Mouse (Mus musculus): ENCODE measurements around the gene D930020B18Rik.

Gene D930020B18Rik

GRCm38 (mm10) chr10:121640150-121640930 is 1.0 kb upstream of the D930020B18Rik start:
- ATAC-seq (ENCODE audit: low TSS enrichment): peak; percentile 93

DNA sequence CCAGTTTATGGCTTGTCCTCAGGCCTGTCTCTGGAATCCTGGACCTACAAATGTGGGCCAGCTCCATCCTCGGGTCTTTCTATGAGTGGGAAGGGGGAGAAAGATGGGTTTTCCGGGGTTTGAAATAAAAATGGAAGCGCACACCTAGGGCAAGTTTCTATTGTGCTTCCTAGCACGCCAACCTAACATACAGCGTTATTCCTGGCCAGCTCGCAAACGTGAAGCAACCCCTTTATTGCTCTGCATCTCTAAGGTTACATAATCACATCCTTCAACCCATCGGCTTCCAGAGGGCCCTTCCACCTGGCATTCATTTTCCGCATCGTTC is 480 bp upstream of the D930020B18Rik start:
- ATAC-seq (ENCODE audit: low TSS enrichment): 0 out of 2 replicates have a peak, but pooled peaks have one; percentile 16

DNA sequence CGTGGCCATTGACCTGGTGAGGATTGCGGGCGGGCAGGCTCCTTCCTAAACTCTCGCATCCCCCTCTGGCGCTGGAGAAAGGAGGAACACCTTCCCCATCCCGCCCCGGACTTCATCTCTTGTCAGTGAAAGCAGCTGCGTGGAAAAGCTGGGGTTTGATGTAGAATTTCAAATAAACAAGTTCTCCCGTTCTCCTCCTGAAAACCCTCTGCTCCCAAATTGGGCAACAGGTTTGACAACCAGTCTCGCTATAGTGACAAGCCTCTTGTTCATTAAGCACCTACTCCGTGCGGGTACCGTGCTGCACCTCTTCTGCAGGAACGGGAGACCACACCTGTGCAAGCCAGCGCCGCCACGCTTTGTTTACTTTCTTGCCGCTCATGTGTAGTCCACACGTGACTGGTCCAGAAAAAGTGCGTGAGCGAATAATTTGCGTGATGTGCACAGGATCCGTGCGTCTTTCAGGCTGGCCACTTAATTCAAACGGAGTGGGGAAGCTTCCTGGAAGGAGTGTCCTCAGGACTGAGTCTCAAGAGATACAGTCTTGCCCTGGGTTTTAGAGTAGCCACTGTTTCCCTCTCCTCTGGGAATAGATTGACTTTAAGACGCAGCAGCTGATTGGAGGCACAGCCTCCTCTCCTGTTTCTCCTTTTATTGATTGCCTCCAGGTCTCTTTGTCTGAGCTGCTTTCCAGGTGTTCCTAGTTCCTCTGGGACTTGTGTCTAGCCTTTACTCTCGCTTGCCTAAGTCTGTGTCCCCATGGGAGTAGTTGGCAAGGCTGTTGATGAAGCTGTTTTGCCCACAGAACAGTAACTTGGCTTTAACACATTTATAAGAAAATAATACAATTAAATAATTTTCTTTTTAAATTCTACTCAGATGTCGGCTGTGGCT is 913 bp downstream of the D930020B18Rik start:
- no peak for ATAC-seq (ENCODE audit: low TSS enrichment)

DNA sequence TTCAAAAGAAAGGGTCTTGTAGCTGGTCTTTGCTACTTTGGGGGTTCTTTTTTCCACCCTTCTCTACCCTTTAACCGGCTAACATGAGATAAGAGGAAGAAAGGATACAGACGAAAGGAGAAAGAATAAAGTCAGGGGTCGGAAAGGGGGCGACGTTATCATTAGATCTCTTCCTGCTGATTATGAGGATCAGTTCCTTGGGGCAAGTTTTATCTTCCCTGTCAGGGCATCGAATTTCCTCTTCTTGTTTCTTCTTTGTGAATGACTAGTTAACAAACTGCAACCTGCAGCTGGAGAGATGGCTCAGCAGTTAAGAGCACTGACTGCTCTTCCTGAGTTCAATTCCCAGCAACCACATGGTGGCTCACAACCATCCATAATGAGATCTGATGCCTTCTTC is 4.9 kb downstream of the D930020B18Rik start:
- ATAC-seq (ENCODE audit: low TSS enrichment): no peak

- ATAC-seq (ENCODE audit: low TSS enrichment): peak; percentile 93
Observed at GRCm38 (mm10) chr10:121653079-121653478, 11.7 kb downstream of the D930020B18Rik start.

DNA sequence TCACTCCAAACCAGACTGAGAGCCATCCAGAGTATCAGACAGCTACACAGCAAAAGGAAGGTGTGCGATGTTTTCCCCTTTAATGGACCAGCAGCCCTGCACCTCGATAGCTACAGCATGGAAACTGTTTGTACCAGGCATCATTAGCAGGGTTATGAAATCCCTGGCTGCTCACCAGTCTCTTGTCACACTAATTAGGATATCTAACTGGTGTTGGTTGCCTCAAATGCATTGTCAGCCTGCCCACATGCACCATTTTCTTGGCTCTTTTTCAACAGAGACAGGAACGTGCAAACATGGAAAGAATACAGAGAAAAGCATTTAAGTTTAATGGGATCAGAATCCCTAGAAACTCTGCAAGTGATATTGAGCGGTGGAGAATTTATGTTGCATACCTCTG is 14.5 kb downstream of the D930020B18Rik start:
- no peak for ATAC-seq (ENCODE audit: low TSS enrichment)

GRCm38 (mm10) chr10:121662711-121663110 is 21.3 kb downstream of the D930020B18Rik start:
- no peak for ATAC-seq (ENCODE audit: low TSS enrichment)

DNA sequence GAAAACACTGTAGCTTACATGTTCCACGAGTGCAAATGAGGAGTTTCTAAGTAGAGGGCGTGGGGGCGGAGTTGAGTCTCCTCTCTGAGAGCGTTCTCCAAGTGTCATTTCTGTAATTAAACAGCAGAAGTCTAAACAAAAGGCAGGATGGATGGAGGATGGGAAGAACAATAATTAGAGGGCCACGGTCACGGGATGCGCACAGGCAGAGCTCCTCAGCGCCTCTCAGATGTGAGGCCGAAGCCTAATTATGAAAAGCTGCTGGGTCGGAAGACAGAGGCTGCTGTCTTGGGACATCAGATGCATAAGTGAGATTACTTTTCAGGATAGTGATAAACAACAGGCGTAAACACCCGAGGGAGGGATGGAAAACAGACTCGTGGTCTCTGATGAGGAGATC is 22.2 kb downstream of the D930020B18Rik start:
- ATAC-seq (ENCODE audit: low TSS enrichment): peak; percentile 47

DNA sequence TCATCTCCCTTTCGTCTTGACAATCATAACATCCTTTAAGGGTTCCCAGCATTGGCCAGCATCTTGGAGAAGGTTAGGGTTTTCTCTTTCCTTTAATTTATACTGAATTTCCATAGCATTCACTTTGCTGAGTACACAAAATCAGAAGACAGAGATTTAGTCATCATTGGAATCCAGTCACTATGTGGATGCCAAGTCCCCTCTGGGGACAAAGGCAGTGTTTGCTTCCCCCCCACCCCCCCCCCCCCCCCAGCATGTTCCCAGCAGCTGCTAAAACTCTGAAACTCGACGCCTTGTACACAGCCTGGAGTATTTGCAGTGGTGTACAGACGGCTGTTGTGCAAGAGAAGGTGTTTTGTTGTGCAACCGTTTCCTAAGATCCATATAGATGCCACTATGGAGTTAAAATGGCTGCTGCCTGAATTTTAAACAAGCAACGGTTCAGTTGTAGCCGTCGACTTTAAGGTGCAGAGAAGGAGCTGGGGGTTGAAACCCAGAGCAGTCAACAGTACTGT is 24.3 kb downstream of the D930020B18Rik start:
- ATAC-seq (ENCODE audit: low TSS enrichment): no peak

- ATAC-seq (ENCODE audit: low TSS enrichment): peak; percentile 86
Observed at GRCm38 (mm10) chr10:121669103-121669502, 27.7 kb downstream of the D930020B18Rik start.

GRCm38 (mm10) chr10:121677019-121677418 is 35.6 kb downstream of the D930020B18Rik start:
- ATAC-seq (ENCODE audit: low TSS enrichment): no peak

DNA sequence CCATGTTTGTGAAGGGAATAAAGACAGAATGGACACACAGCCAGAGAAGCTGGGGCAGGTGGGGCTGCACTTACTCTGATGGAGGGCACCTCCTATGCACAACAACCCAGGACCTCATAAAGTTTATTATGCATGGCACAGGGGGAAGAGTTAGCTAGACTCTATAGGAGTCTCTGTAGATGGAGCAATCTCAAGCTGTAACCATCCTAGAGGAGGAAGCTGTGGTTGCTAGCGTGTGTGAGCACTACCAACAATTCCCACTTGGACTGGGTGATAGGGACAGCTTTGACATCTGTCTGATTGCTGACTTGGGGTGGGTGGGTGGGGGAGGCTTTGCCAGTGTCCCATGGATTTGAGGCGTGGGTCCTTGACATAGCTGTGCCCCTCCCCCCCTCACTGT is 39.5 kb downstream of the D930020B18Rik start:
- ATAC-seq (ENCODE audit: low TSS enrichment): no peak

DNA sequence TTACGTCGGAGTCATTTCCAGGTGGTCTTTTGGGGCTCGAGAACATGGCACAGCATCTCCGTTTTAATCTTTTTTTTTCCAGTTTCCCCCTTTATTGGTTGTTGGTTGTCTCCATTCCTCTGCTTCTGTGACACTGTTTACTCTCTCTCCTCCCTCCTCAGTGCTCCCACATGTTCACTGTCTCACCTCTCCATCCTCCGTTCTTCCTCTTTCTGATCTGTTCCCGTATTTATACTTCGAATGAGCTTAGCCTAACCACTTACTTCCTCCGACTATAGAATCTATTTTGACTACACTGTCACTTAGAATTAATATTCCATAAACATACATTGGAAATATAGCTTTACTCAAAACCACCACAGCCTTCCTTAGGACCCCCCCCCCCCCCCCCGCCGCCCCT is 41.2 kb downstream of the D930020B18Rik start:
- no peak for ATAC-seq (ENCODE audit: low TSS enrichment)

DNA sequence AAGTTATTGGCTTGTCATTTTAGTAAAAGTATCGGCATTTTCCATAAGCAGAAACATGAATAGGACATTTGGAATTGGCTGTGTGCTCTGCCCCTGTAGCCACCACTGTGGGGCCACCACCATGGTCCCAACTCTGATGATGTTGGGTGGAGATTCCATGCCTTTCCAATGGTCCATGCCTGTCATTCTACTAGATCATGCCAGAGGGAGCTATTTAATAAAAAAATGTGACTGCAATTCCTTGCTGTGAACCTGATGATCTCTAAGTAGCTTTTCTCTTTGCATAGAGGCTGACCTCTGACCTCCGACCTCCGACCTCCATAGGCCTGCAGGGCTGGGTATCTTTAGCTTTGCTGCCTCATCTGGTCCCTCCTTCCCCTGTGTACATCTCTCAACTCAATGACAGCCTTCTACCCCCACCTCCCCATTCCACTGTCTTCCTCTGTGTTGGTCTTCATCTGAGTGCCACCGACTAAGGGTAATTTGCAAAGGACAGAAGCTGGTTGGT is 44.8 kb downstream of the D930020B18Rik start:
- no peak for ATAC-seq (ENCODE audit: low TSS enrichment)

DNA sequence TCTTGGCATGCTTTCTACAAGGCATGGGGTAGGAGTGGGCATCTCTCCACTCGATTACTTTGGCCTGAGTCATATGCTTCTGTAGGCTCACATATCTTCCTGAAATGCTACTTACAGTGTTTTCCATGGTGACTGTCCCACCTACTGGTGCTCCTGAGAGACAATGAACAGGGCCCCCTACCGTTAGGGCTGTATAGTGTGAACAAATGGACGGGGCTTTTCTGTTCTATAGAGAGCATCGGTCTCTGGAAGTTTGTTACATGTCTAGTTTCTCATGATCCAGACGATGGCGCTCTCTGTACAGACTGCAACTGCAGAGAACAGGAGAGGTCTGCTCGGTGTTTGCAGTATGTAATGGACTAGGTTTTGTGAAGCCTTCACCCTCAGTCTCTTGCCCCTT is 46.1 kb downstream of the D930020B18Rik start:
- no peak for ATAC-seq (ENCODE audit: low TSS enrichment)

DNA sequence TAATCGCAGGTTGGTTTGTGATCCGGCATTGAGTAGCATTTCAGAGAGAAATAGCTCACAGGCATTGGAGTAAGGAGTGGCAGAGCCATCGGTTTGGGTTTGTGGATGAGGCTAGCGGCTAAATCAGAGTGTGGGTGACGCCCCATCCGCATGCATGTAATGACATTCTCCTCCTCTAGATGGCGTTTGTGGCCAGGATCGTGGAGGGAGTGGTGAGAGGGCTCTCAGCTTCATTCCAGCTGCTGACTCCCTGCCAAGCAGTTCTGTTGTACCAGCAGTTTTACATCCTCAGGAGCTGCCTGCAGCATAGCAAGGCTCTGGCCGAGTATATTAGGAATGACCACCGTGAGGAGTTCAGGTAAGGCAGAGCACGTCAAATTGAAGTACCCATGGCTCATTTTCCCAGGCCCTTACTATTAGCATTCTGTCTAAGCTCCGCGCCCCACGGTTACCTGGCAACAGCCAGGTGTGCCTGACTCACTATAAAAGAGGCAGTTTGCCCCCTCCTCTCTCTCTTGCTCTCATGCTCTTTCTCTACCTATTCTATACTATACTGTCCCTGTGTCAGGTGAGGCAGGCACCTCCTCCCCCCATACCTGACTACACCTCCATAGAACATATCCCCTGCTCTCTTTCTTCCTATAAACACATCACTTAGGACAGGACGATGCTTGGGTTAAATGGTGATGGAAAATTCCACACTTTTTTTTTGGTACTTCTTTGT is 48.4 kb downstream of the D930020B18Rik start:
- ATAC-seq (ENCODE audit: low TSS enrichment): peak; percentile 95

DNA sequence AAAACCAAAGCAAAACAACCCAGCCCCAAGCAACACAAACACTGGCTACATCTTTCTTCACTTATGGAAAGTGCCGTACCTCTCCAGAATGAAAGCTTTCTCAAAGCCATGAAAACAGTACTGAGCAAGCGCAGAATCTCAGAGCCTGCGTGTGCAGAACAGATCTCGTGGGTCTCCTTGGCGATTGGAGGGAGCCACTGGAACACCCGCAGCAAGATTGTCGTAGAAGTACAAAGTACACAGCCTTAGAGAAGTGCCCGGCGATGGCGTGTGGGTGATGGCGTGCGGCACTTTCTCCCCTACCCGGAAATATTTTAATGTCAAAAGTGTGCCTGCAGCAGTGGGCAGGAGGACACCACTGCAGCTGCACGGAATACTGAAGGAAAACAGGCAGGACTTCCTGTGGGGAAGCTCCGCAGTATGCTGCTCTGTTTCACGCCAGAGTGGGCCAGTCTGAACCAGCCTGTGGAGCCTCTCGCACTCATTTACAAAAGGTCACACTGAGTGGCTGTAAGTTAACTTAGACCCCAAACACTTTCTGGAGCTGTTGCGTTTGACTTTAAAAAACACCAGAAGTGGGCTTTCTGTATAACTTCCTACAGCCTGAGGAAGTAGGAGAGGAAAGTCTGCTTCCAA is 51.7 kb downstream of the D930020B18Rik start:
- no peak for ATAC-seq (ENCODE audit: low TSS enrichment)

DNA sequence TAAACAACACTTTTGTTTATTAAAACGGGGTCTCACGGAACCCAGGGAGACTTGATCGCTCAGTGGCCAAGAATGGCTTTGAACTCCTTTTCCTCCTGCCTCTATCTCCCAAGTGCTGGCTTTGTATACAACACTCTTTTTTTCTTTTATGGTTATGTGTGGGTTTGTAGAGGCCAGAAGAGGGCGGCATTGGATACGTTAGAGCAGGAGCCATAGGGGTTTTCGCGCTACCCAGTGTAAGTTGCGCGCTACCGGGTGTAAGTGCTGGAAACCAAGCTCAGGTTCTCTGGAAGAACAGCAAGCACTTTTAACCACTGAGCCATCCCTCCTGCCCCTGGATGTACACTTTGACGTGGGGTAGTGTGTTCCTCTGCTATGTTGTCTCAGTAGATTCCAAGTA is 53.2 kb downstream of the D930020B18Rik start:
- no peak for ATAC-seq (ENCODE audit: low TSS enrichment)

GRCm38 (mm10) chr10:121701296-121702248 is 60.2 kb downstream of the D930020B18Rik start:
- ATAC-seq (ENCODE audit: low TSS enrichment): peak; percentile 59; the same call in 1 of the 2 replicates

DNA sequence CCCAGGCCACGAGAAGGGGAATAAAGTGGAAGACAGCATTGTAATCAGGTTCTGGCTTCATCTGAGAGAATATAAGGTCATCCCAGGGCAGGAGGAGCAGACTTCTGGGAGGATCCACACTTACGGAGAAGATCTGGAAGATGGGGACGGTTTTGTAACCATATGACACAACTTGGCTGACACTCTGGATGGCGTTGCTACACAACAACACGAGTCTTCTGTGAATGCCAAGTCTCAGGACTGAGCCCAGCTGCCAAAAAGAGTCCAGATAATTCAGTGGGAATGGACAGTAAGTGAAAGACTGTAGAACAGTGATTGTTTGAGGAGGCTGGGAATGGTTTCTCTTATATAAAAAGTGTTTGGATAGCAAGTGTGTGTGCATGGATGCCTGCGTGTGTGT is 62.2 kb downstream of the D930020B18Rik start:
- 0 out of 2 replicates have a peak, but pooled peaks have one; percentile 20 for ATAC-seq (ENCODE audit: low TSS enrichment)

Measured in frontal cortex, adult (tissue).